Mouse (Mus musculus): Measurements from ENCODE around the gene Mta1. TPM values are rescaled to one million over a fixed set of nuclear protein-coding genes. Genes with fewer than 3 reads are reported as not detected.

Gene Mta1
- polyA plus RNA-seq, 1 experiment from 2014 or later: 16.3 TPM

GRCm38 (mm10) chr12:113114856-113115538 lies 16.9 kb downstream of the Mta1 start:
- Histone ChIP-seq H3K27ac (replicated peaks) (no peak overlapping the region), H3K9me3 (no peaks in the 10 kb centered on the region), H3K36me3 (peaks cover 29% of the 10 kb centered on the region), H3K9ac (no peak overlapping the region), H3K27me3 (no peaks in the 10 kb centered on the region), H3K4me1 (replicated peaks) (peaks cover 9% of the 10 kb centered on the region; the same call in 1 of the 2 replicates), H3K4me2 (no peak overlapping the region), H3K4me3 (no peak overlapping the region)
- 89% methylated on average over 16 of the region's 16 CpGs for WGBS
- ATAC-seq (ENCODE audit: low FRiP score, low read depth): no peak

GRCm38 (mm10) chr12:113119516-113120410 lies 21.7 kb downstream of the Mta1 start:
- no peaks in the 10 kb centered on the region for H3K27me3 ChIP-seq
- H3K4me1 ChIP-seq (replicated peaks): no peaks in the 10 kb centered on the region
- peaks cover 58% of the 10 kb centered on the region for H3K36me3 ChIP-seq
- H3K4me3 ChIP-seq: no peak overlapping the region
- H3K27ac ChIP-seq (replicated peaks): no peak overlapping the region
- ATAC-seq (ENCODE audit: low FRiP score, low read depth): peak; percentile 71
- 83% methylated on average over 20 of the region's 20 CpGs for WGBS
- no peak overlapping the region for H3K9ac ChIP-seq
- no peak overlapping the region for H3K4me2 ChIP-seq
- H3K9me3 ChIP-seq: no peaks in the 10 kb centered on the region

- Histone ChIP-seq H3K27me3 (no peaks in the 10 kb centered on the region), H3K36me3 (peaks cover 82% of the 10 kb centered on the region), H3K9ac (no peak overlapping the region), H3K4me1 (replicated peaks) (no peaks in the 10 kb centered on the region), H3K4me3 (no peak overlapping the region), H3K4me2 (no peak overlapping the region), H3K27ac (replicated peaks) (no peak overlapping the region), H3K9me3 (no peaks in the 10 kb centered on the region)
- ATAC-seq (ENCODE audit: low FRiP score, low read depth): no peak
- WGBS: 87% methylated on average over 6 of the region's 6 CpGs
These were observed 26.6 kb downstream of the Mta1 start for GRCm38 (mm10) chr12:113124726-113125125.

- no peak for ATAC-seq (ENCODE audit: low FRiP score, low read depth)
- WGBS: 96% methylated on average over 8 of the region's 8 CpGs
These were observed 32.7 kb downstream of the Mta1 start for GRCm38 (mm10) chr12:113130732-113131131.

GRCm38 (mm10) chr12:113131601-113132000 lies 33.5 kb downstream of the Mta1 start:
- peaks cover 89% of the 10 kb centered on the region for H3K36me3 ChIP-seq
- H3K4me2 ChIP-seq: no peak overlapping the region
- no peak overlapping the region for H3K4me3 ChIP-seq
- no peak overlapping the region for H3K27ac ChIP-seq (replicated peaks)
- H3K4me1 ChIP-seq (replicated peaks): no peaks in the 10 kb centered on the region
- no peak for ATAC-seq (ENCODE audit: low FRiP score, low read depth)
- no peak overlapping the region for H3K9ac ChIP-seq
- no peaks in the 10 kb centered on the region for H3K9me3 ChIP-seq
- WGBS: 98% methylated on average over 14 of the region's 14 CpGs
- H3K27me3 ChIP-seq: no peaks in the 10 kb centered on the region

More at GRCm38 (mm10) chr12:113130732-113131131, 32.7 kb downstream of the Mta1 start:
- Histone ChIP-seq H3K9ac (no peak overlapping the region), H3K9me3 (no peaks in the 10 kb centered on the region), H3K36me3 (peaks cover 90% of the 10 kb centered on the region), H3K4me2 (no peak overlapping the region), H3K4me1 (replicated peaks) (no peaks in the 10 kb centered on the region), H3K27me3 (no peaks in the 10 kb centered on the region), H3K27ac (replicated peaks) (no peak overlapping the region), H3K4me3 (no peak overlapping the region)

GRCm38 (mm10) chr12:113132567-113132966 lies 34.5 kb downstream of the Mta1 start:
- no peaks in the 10 kb centered on the region for H3K27me3 ChIP-seq
- no peak for ATAC-seq (ENCODE audit: low FRiP score, low read depth)
- H3K9me3 ChIP-seq: no peaks in the 10 kb centered on the region
- H3K4me1 ChIP-seq (replicated peaks): no peaks in the 10 kb centered on the region
- no peak overlapping the region for H3K4me2 ChIP-seq
- H3K9ac ChIP-seq: no peak overlapping the region
- H3K27ac ChIP-seq (replicated peaks): no peak overlapping the region
- 65% methylated on average over 2 of the region's 2 CpGs for WGBS
- no peak overlapping the region for H3K4me3 ChIP-seq
- peaks cover 94% of the 10 kb centered on the region for H3K36me3 ChIP-seq

GRCm38 (mm10) chr12:113133260-113133659 lies 35.2 kb downstream of the Mta1 start:
- H3K4me3 ChIP-seq: no peak overlapping the region
- H3K4me2 ChIP-seq: no peak overlapping the region
- H3K9ac ChIP-seq: no peak overlapping the region
- ATAC-seq (ENCODE audit: low FRiP score, low read depth): no peak
- no peak overlapping the region for H3K27ac ChIP-seq (replicated peaks)
- H3K27me3 ChIP-seq: no peaks in the 10 kb centered on the region
- no peaks in the 10 kb centered on the region for H3K4me1 ChIP-seq (replicated peaks)
- no peaks in the 10 kb centered on the region for H3K9me3 ChIP-seq
- peaks cover 93% of the 10 kb centered on the region for H3K36me3 ChIP-seq
- WGBS: 89% methylated on average over 9 of the region's 9 CpGs

- Histone ChIP-seq H3K27me3 (no peaks in the 10 kb centered on the region), H3K4me1 (replicated peaks) (peaks cover 6% of the 10 kb centered on the region), H3K27ac (replicated peaks) (no peak overlapping the region), H3K36me3 (peaks cover 88% of the 10 kb centered on the region), H3K4me3 (no peak overlapping the region), H3K4me2 (no peak overlapping the region), H3K9me3 (no peaks in the 10 kb centered on the region), H3K9ac (no peak overlapping the region)
- ATAC-seq (ENCODE audit: low FRiP score, low read depth): no peak
- WGBS: 82% methylated on average over 5 of the region's 5 CpGs
These were observed 35.9 kb downstream of the Mta1 start for GRCm38 (mm10) chr12:113133861-113134403.

GRCm38 (mm10) chr12:113134502-113134901 lies 36.4 kb downstream of the Mta1 start:
- no peak overlapping the region for H3K4me2 ChIP-seq
- peaks cover 12% of the 10 kb centered on the region for H3K4me1 ChIP-seq (replicated peaks)
- H3K9me3 ChIP-seq: no peaks in the 10 kb centered on the region
- H3K27ac ChIP-seq (replicated peaks): no peak overlapping the region
- no peak overlapping the region for H3K9ac ChIP-seq
- WGBS: 95% methylated on average over 4 of the region's 4 CpGs
- no peak for ATAC-seq (ENCODE audit: low FRiP score, low read depth)
- no peaks in the 10 kb centered on the region for H3K27me3 ChIP-seq
- peaks cover 82% of the 10 kb centered on the region for H3K36me3 ChIP-seq
- H3K4me3 ChIP-seq: no peak overlapping the region

- no peak overlapping the region for H3K4me2 ChIP-seq
- H3K9me3 ChIP-seq: no peaks in the 10 kb centered on the region
- no peak overlapping the region for H3K4me3 ChIP-seq
- no peak overlapping the region for H3K27ac ChIP-seq (replicated peaks)
- no peaks in the 10 kb centered on the region for H3K27me3 ChIP-seq
- ATAC-seq (ENCODE audit: low FRiP score, low read depth): no peak
- H3K36me3 ChIP-seq: peaks cover 73% of the 10 kb centered on the region
- 95% methylated on average over 7 of the region's 7 CpGs for WGBS
- no peak overlapping the region for H3K9ac ChIP-seq
- H3K4me1 ChIP-seq (replicated peaks): peaks cover 15% of the 10 kb centered on the region
These were observed 37.3 kb downstream of the Mta1 start for GRCm38 (mm10) chr12:113135401-113135800.

GRCm38 (mm10) chr12:113136492-113137020 lies 38.5 kb downstream of the Mta1 start:
- Histone ChIP-seq H3K27me3 (no peaks in the 10 kb centered on the region), H3K9me3 (no peaks in the 10 kb centered on the region), H3K9ac (no peak overlapping the region), H3K27ac (replicated peaks) (no peak overlapping the region), H3K4me1 (replicated peaks) (peaks cover 26% of the 10 kb centered on the region), H3K4me2 (no peak overlapping the region), H3K36me3 (peaks cover 64% of the 10 kb centered on the region), H3K4me3 (no peak overlapping the region)
- no peak for ATAC-seq (ENCODE audit: low FRiP score, low read depth)
- WGBS: 74% methylated on average over 17 of the region's 17 CpGs
